Comparison of ENCODE assay signal across 8 mouse cellular contexts in the genomic region with DNA sequence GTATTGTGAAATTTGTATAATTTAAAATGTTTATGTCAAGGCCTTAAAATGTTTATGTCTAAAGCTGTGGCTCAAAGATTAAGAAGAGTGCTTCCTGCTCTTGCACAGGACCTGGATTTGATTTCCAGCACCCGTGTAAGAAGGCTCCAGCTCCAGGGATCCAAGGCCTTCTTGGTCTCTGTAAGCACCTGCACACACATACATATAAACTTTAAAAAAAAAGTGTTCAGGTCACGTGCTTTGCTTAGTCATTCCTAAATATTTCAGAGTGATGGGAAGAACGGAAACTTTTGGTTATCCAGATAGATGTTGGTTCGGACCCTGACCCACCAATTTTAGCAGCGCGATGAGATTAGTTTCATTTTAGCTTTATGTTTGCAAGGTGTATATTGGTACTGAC. TPM values are rescaled to one million over a fixed set of nuclear protein-coding genes. Genes with fewer than 3 reads are reported as not detected.
DNase-seq lines count a peak whose midpoint lies in the region; ATAC-seq and TF ChIP-seq lines count a peak whose summit lies in the region.

No protein-coding gene starts in this region.

- no peak for TF ChIP-seq POLR2A in MEL (IDR thresholded peaks at IDR 0.05; ENCODE audit: control insufficient read depth in 1 of 2, insufficient read depth in 1 of 2, low read depth in 1 of 2, low read length in 2 of 2, poor library complexity in 1 of 2)

- H3K36me3 ChIP-seq in heart, embryonic 14.5 days (ENCODE audit: control insufficient read depth, insufficient read depth, low read length) = peaks cover 3% of the 10 kb centered on the region; the same call in 1 of the 2 replicates
- peaks cover 0 to 18% of the 10 kb centered on the region in 2 experiments; a peak in 2 of 4 replicates for H3K36me3 ChIP-seq in MEL (ENCODE audit: control insufficient read depth in 1 of 2, insufficient read depth in 2 of 2, low read length in 2 of 2)
- H3K36me3 ChIP-seq in hindbrain, embryonic 12.5 days = peaks cover 9% of the 10 kb centered on the region
- H3K36me3 ChIP-seq in midbrain, embryonic 13.5 days = peaks cover 9% of the 10 kb centered on the region

- no peak for ATAC-seq in heart, embryonic 14.5 days (ENCODE audit: insufficient number of reproducible peaks, insufficient read depth, low FRiP score, low read depth)
- ATAC-seq in hindbrain, embryonic 12.5 days (ENCODE audit: low FRiP score) = no peak
- no peak for ATAC-seq in midbrain, embryonic 13.5 days

- no peaks in the 10 kb centered on the region for H3K9me3 ChIP-seq in heart, embryonic 14.5 days (ENCODE audit: control insufficient read depth, low read length)
- H3K9me3 ChIP-seq in MEL (replicated peaks; ENCODE audit: insufficient read depth, low read length) = no peaks in the 10 kb centered on the region
- no peaks in the 10 kb centered on the region for H3K9me3 ChIP-seq in hindbrain, embryonic 12.5 days (replicated peaks)
- H3K9me3 ChIP-seq in midbrain, embryonic 13.5 days = no peaks in the 10 kb centered on the region

- peak overlapping the region; percentile 90 for H3K4me2 ChIP-seq in heart, embryonic 14.5 days (ENCODE audit: low read length)
- H3K4me2 ChIP-seq in hindbrain, embryonic 12.5 days (replicated peaks) = peak overlapping the region; percentile 72
- H3K4me2 ChIP-seq in midbrain, embryonic 13.5 days (replicated peaks) = peak overlapping the region; percentile 77

- H3K4me1 ChIP-seq in heart, embryonic 14.5 days (ENCODE audit: control insufficient read depth in 2 of 2, insufficient read depth in 2 of 2, low read length in 2 of 2) = peaks cover 0 to 5% of the 10 kb centered on the region in 2 experiments; a peak in 1 of 4 replicates
- H3K4me1 ChIP-seq in MEL (ENCODE audit: control insufficient read depth in 1 of 2, insufficient read depth in 2 of 2, low read length in 2 of 2) = peaks cover 4 to 21% of the 10 kb centered on the region in 2 experiments; a peak in 3 of 4 replicates
- H3K4me1 ChIP-seq in hindbrain, embryonic 12.5 days = peaks cover 7% of the 10 kb centered on the region
- peaks cover 15% of the 10 kb centered on the region for H3K4me1 ChIP-seq in midbrain, embryonic 13.5 days (replicated peaks)

- no peaks in the 10 kb centered on the region for H3K27me3 ChIP-seq in heart, embryonic 14.5 days (ENCODE audit: control insufficient read depth, insufficient read depth, low read length)
- no peaks in the 10 kb centered on the region for H3K27me3 ChIP-seq in MEL (ENCODE audit: control insufficient read depth in 1 of 2, insufficient read depth in 2 of 2, low read length in 2 of 2)
- H3K27me3 ChIP-seq in hindbrain, embryonic 12.5 days = no peaks in the 10 kb centered on the region
- no peaks in the 10 kb centered on the region for H3K27me3 ChIP-seq in midbrain, embryonic 13.5 days

- H3K79me2 ChIP-seq in MEL (ENCODE audit: control insufficient read depth, insufficient read depth, low read length, poor library complexity) = no peaks in the 10 kb centered on the region; the same call in 1 of the 2 replicates

- WGBS in heart, embryonic 14.5 days = 71% methylated on average over 6 of the region's 6 CpGs
- WGBS in hindbrain, embryonic 12.5 days = 76% methylated on average over 6 of the region's 6 CpGs
- WGBS in midbrain, embryonic 13.5 days = 74% methylated on average over 6 of the region's 6 CpGs

- no peak for DNase-seq in heart, postnatal 10 days
- DNase-seq in MEL (ENCODE audit: low read depth, low spot score) = peak; percentile 55
- DNase-seq in layer of hippocampus, adult 8-10 months (ENCODE audit: low spot score in 2 of 2) = no peak
- DNase-seq in adrenal gland, adult 8-10 months = no peak
- DNase-seq in urinary bladder, postnatal 10 days (ENCODE audit: low spot score) = no peak

- no peak for TF ChIP-seq CTCF in MEL (IDR thresholded peaks at IDR 0.05 in 2 of 3, conservative IDR thresholded peaks at IDR 0.05 in 1 of 3; ENCODE audit: control insufficient read depth in 1 of 3, insufficient read depth in 1 of 3, low read depth in 2 of 3, low read length in 3 of 3, poor library complexity in 1 of 3, severe bottlenecking in 1 of 3)

- peak overlapping the region in 1 of 2 experiments; percentile 80; a peak in 2 of 4 replicates for H3K4me3 ChIP-seq in heart, embryonic 14.5 days (ENCODE audit: control insufficient read depth in 1 of 2, insufficient read depth in 1 of 2, low read depth in 1 of 2, low read length in 2 of 2)
- peak overlapping the region; percentile 39 to 54 for H3K4me3 ChIP-seq in MEL (ENCODE audit: control insufficient read depth in 1 of 2, insufficient read depth in 1 of 2, low read depth in 2 of 2, low read length in 2 of 2)
- no peak overlapping the region for H3K4me3 ChIP-seq in hindbrain, embryonic 12.5 days
- H3K4me3 ChIP-seq in midbrain, embryonic 13.5 days (replicated peaks) = peak overlapping the region; percentile 70

- TF ChIP-seq RAD21 in MEL (IDR thresholded peaks at IDR 0.05; ENCODE audit: low read depth, low read length) = no peak

- TF ChIP-seq EP300 in MEL (IDR thresholded peaks at IDR 0.05; ENCODE audit: low read depth in 1 of 2, low read length in 2 of 2) = no peak

- H3K27ac ChIP-seq in heart, embryonic 14.5 days (replicated peaks in 1 of 2; ENCODE audit: control insufficient read depth in 1 of 2, insufficient read depth in 1 of 2, low read depth in 2 of 2, low read length in 2 of 2) = peak overlapping the region in 1 of 2 experiments; percentile 91; a peak in 2 of 4 replicates
- H3K27ac ChIP-seq in MEL (ENCODE audit: control insufficient read depth, low read depth, low read length) = peak overlapping the region; percentile 94
- H3K27ac ChIP-seq in hindbrain, embryonic 12.5 days = 0 out of 2 replicates have a peak overlapping the region, but pooled peaks have one; percentile 93
- peak overlapping the region; percentile 93 for H3K27ac ChIP-seq in midbrain, embryonic 13.5 days

- peak overlapping the region; percentile 91 for H3K9ac ChIP-seq in heart, embryonic 14.5 days (ENCODE audit: low read length)
- peak overlapping the region; percentile 77 for H3K9ac ChIP-seq in MEL (ENCODE audit: control insufficient read depth, low read depth, low read length, poor library complexity, severe bottlenecking)
- H3K9ac ChIP-seq in hindbrain, embryonic 12.5 days = no peak overlapping the region
- peak overlapping the region; percentile 46 for H3K9ac ChIP-seq in midbrain, embryonic 13.5 days (replicated peaks)

- intact Hi-C loops in heart, postnatal 10 days (cut with DNase I) = loop anchor here (2.0 kb wide), 1 partner anchor 54 kb away; a partner anchor contains a TSS

TF ChIP-seq in MEL, 35 proteins besides CTCF, POLR2A, EP300 and RAD21 (continues in another document):
- TF ChIP-seq MAZ (IDR thresholded peaks at IDR 0.05; ENCODE audit: low read depth, low read length) (0 out of 2 replicates have a peak, but pooled peaks have one; percentile 10), TBP (IDR thresholded peaks at IDR 0.05; ENCODE audit: low read depth, low read length) (no peak), JUND (IDR thresholded peaks at IDR 0.05; ENCODE audit: low read depth, low read length) (no peak)

RNA-seq across cellular contexts. Expression of a gene that starts 0.6 kb away (rescaled TPM):
- polyA plus RNA-seq in heart, embryonic 14.5 days (2014; fragmentation: Nextera tagmentation; extraction: Ambion mirVana) = 4.1 and 5.6 TPM in 2 replicates
- total RNA-seq in heart, postnatal 10 days (2021) = 1 to 10 TPM; 5.4 to 6.1 TPM
- 2.8 and 4.0 TPM in 2 replicates for total RNA-seq in MEL (2012; rRNA removed)
- 1 to 10 TPM in 1 of 2 experiments, not detected in 1; 6.2 TPM for polyA plus RNA-seq in MEL (2012; ENCODE audit: insufficient read depth in 1 of 2, insufficient read length in 2 of 2, low read depth in 1 of 2, low replicate concordance in 2 of 2, missing spikeins in 1 of 2)
- polyA plus RNA-seq in hindbrain, embryonic 12.5 days (2016; fragmentation: Nextera tagmentation; extraction: Ambion mirVana) = 9.7 and 10.8 TPM in 2 replicates
- polyA plus RNA-seq in midbrain, embryonic 13.5 days (2015; fragmentation: Nextera tagmentation; extraction: Ambion mirVana) = 9.1 and 9.8 TPM in 2 replicates
- 10 to 100 TPM in 2 of 4 experiments, 1 to 10 TPM in 2; 9.8 to 12.0 (median 10.0) TPM for total RNA-seq in layer of hippocampus, adult 8-10 months (2022)
- total RNA-seq in adrenal gland, adult 8-10 months (2022) = 10 to 100 TPM in 2 of 4 experiments, 1 to 10 TPM in 2; 6.9 to 17.3 (median 11.9) TPM

RNA-seq across cellular contexts. Expression of a gene that starts 31.5 kb away (rescaled TPM):
- polyA plus RNA-seq in heart, embryonic 14.5 days (2014; fragmentation: Nextera tagmentation; extraction: Ambion mirVana) = 0.19 and 0.57 TPM in 2 replicates
- 1 to 10 TPM in 1 of 2 experiments, under 1 TPM in 1; 0.57 to 1.0 TPM for total RNA-seq in heart, postnatal 10 days (2021)
- not detected in 2 replicates for total RNA-seq in MEL (2012; rRNA removed)
- under 1 TPM in 1 of 2 experiments, not detected in 1; 0.07 TPM for polyA plus RNA-seq in MEL (2012; ENCODE audit: insufficient read depth in 1 of 2, insufficient read length in 2 of 2, low read depth in 1 of 2, low replicate concordance in 2 of 2, missing spikeins in 1 of 2)
- polyA plus RNA-seq in hindbrain, embryonic 12.5 days (2016; fragmentation: Nextera tagmentation; extraction: Ambion mirVana) = 2.9 and 3.1 TPM in 2 replicates
- 7.3 and 7.5 TPM in 2 replicates for polyA plus RNA-seq in midbrain, embryonic 13.5 days (2015; fragmentation: Nextera tagmentation; extraction: Ambion mirVana)
- total RNA-seq in layer of hippocampus, adult 8-10 months (2022) = 10 to 100 TPM; 41.3 to 51.6 (median 41.8) TPM
- total RNA-seq in adrenal gland, adult 8-10 months (2022) = under 1 TPM in 3 of 4 experiments, not detected in 1; 0.25 to 0.56 (median 0.38) TPM

RNA-seq across cellular contexts. Expression of a gene that starts 45.9 kb away (rescaled TPM):
- 33.0 and 34.6 TPM in 2 replicates for polyA plus RNA-seq in heart, embryonic 14.5 days (2014; fragmentation: Nextera tagmentation; extraction: Ambion mirVana)
- total RNA-seq in heart, postnatal 10 days (2021) = 10 to 100 TPM; 54.0 to 56.3 TPM
- 11.0 and 12.9 TPM in 2 replicates for total RNA-seq in MEL (2012; rRNA removed)
- polyA plus RNA-seq in MEL (2012; ENCODE audit: insufficient read depth in 1 of 2, insufficient read length in 2 of 2, low read depth in 1 of 2, low replicate concordance in 2 of 2, missing spikeins in 1 of 2) = 10 to 100 TPM in 1 of 2 experiments, not detected in 1; 41.2 TPM
- 50.0 and 54.1 TPM in 2 replicates for polyA plus RNA-seq in hindbrain, embryonic 12.5 days (2016; fragmentation: Nextera tagmentation; extraction: Ambion mirVana)
- 31.3 and 37.2 TPM in 2 replicates for polyA plus RNA-seq in midbrain, embryonic 13.5 days (2015; fragmentation: Nextera tagmentation; extraction: Ambion mirVana)
- total RNA-seq in layer of hippocampus, adult 8-10 months (2022) = 10 to 100 TPM; 38.3 to 60.4 (median 48.0) TPM
- 10 to 100 TPM; 49.3 to 72.6 (median 54.6) TPM for total RNA-seq in adrenal gland, adult 8-10 months (2022)

RNA-seq across cellular contexts. Expression of a gene that starts 54.8 kb away (rescaled TPM):
- 11.0 and 13.0 TPM in 2 replicates for polyA plus RNA-seq in heart, embryonic 14.5 days (2014; fragmentation: Nextera tagmentation; extraction: Ambion mirVana)
- 10 to 100 TPM; 22.5 to 25.3 TPM for total RNA-seq in heart, postnatal 10 days (2021)
- total RNA-seq in MEL (2012; rRNA removed) = 7.9 and 8.1 TPM in 2 replicates
- 10 to 100 TPM; 21.3 to 36.8 TPM for polyA plus RNA-seq in MEL (2012; ENCODE audit: insufficient read depth in 1 of 2, insufficient read length in 2 of 2, low read depth in 1 of 2, low replicate concordance in 2 of 2, missing spikeins in 1 of 2)
- 24.4 and 25.3 TPM in 2 replicates for polyA plus RNA-seq in hindbrain, embryonic 12.5 days (2016; fragmentation: Nextera tagmentation; extraction: Ambion mirVana)
- polyA plus RNA-seq in midbrain, embryonic 13.5 days (2015; fragmentation: Nextera tagmentation; extraction: Ambion mirVana) = 14.4 and 16.6 TPM in 2 replicates
- total RNA-seq in layer of hippocampus, adult 8-10 months (2022) = 10 to 100 TPM; 58.6 to 65.2 (median 62.2) TPM
- 10 to 100 TPM; 21.0 to 35.6 (median 27.4) TPM for total RNA-seq in adrenal gland, adult 8-10 months (2022)

Comparison
In these comparisons a context has a peak if more than half of its experiments do, and no peak if none do; other contexts are left out.
1. RNA of a gene that starts 31.5 kb away (total RNA-seq): 41.3 to 51.6 TPM in layer of hippocampus, adult 8-10 months; 0.57 to 1.0 TPM in heart, postnatal 10 days, 0.25 to 0.56 TPM in adrenal gland, adult 8-10 months and not detected in MEL; every median in the first group is over 10 times any median in the second.
2. Peak in every context shown above with its lines, with median percentiles within 50 percentile points of each other: H3K4me2 ChIP-seq.